Mouse (Mus musculus): ENCODE measurements around the gene Senp6.

DNA sequence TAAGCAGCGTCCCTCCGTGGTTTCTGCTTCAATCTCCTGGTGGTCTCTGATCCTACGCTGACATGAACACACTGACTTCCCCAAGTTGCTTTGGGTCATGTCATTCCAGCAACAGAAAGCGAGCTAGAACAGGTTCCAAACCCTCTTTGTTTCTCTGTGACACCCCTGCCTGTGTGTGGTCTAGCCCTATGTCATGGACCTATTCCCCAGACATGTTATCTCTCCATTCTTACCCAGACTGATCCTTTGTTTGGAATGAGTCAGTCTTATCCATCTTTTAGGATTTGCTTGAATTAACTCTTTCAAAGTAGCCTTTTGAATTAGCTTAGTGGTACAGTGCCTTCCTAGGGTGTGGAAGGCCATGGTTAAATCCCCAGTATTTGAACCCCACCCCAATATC, 113.0 kb downstream of the Senp6 start:
- TF ChIP-seq GATA1 (IDR thresholded peaks at IDR 0.05; ENCODE audit: borderline replicate concordance, low read length) (no peak), FLI1 (IDR thresholded peaks at IDR 0.05; ENCODE audit: low read length) (no peak)
